Comparison of ENCODE assay signal across 18 mouse cellular contexts in genomic region chr6:142809373-142810098, GRCm38 (mm10). TPM values are rescaled to one million over a fixed set of nuclear protein-coding genes. Genes with fewer than 3 reads are reported as not detected.
DNase-seq lines count a peak whose midpoint lies in the region; ATAC-seq and TF ChIP-seq lines count a peak whose summit lies in the region.
"Had no signal": no experiment of that assay in that cellular context is flagged by ENCODE, and none has a peak within 500 bp of the region (broad histone marks: within the 10 kb centered on the region; RNA-seq: fewer than 3 reads in every experiment).

No protein-coding gene starts in this region.

- H3K36me3 ChIP-seq in liver, embryonic 12.5 days: no peaks in the 10 kb centered on the region
- no peaks in the 10 kb centered on the region for H3K36me3 ChIP-seq in liver, postnatal 0 days (replicated peaks; ENCODE audit: insufficient read depth, low read length)
- no peaks in the 10 kb centered on the region for H3K36me3 ChIP-seq in CH12.LX (replicated peaks in 1 of 2; ENCODE audit: control insufficient read depth in 1 of 2, insufficient read depth in 1 of 2, low read length in 1 of 2)
- H3K36me3 ChIP-seq: embryonic facial prominence, embryonic 12.5 days; lung, embryonic 15.5 days; midbrain, embryonic 10.5 days had no signal

- no peaks in the 10 kb centered on the region for H3K9me3 ChIP-seq in liver, embryonic 12.5 days (replicated peaks)
- H3K9me3 ChIP-seq in liver, postnatal 0 days (ENCODE audit: low read length): no peaks in the 10 kb centered on the region
- H3K9me3 ChIP-seq in CH12.LX (replicated peaks; ENCODE audit: low read length): no peaks in the 10 kb centered on the region
- H3K9me3 ChIP-seq: embryonic facial prominence, embryonic 12.5 days; lung, embryonic 15.5 days; midbrain, embryonic 10.5 days had no signal

- H3K4me1 ChIP-seq in liver, embryonic 12.5 days: peaks cover 24% of the 10 kb centered on the region
- peaks cover 8% of the 10 kb centered on the region; the same call in 1 of the 2 replicates for H3K4me1 ChIP-seq in liver, postnatal 0 days (ENCODE audit: insufficient read depth)
- H3K4me1 ChIP-seq in CH12.LX (ENCODE audit: control insufficient read depth in 1 of 2, insufficient read depth in 2 of 2): peaks cover 8 to 36% of the 10 kb centered on the region in 2 experiments; a peak in 3 of 4 replicates
- H3K4me1 ChIP-seq: embryonic facial prominence, embryonic 12.5 days had no signal

- peaks cover 21% of the 10 kb centered on the region for H3K27me3 ChIP-seq in liver, embryonic 12.5 days (replicated peaks)
- H3K27me3 ChIP-seq in liver, postnatal 0 days (ENCODE audit: insufficient read depth, low read length): no peaks in the 10 kb centered on the region
- H3K27me3 ChIP-seq in CH12.LX (replicated peaks): no peaks in the 10 kb centered on the region
- H3K27me3 ChIP-seq: lung, embryonic 15.5 days had no signal

- no peak for TF ChIP-seq RAD21 in CH12.LX (IDR thresholded peaks at IDR 0.05; ENCODE audit: low read depth, low read length)

- dilution Hi-C loops in CH12.LX (cut with MboI; ENCODE audit: extremely low pct_ligation_motif_present, extremely low pct_unique_long_range_greater_than_20kb, low sequenced_read_pairs): no loop called here

- in situ Hi-C loops in CH12.LX (cut with MboI; ENCODE audit: low pct_ligation_motif_present, low pct_unique_long_range_greater_than_20kb, low sequenced_read_pairs): no loop called here

- peak; percentile 68 for ATAC-seq in liver, embryonic 12.5 days
- ATAC-seq in liver, postnatal 0 days: no peak

- no peak for DNase-seq in liver, postnatal 0 days
- DNase-seq in CH12.LX (ENCODE audit: extremely low read depth): peak; percentile 64
- DNase-seq in ZHBTc4 (ENCODE audit: low read depth, low spot score): peak; percentile 39
- peak; percentile 27 for DNase-seq in naive thymus-derived CD4-positive, alpha-beta T cell, adult 2 months (ENCODE audit: low read depth)
- DNase-seq in spleen, postnatal 10 days (ENCODE audit: low spot score in 2 of 2): no peak
- DNase-seq in heart, postnatal 36 days: no peak
- DNase-seq: adrenal gland, adult 8-10 months; cerebellum, adult 9-11 months; heart, adult 18-20 months; kidney, adult 11 months; kidney, postnatal 36 days; thymus, adult 2 months had no signal

- no peak for TF ChIP-seq POLR2A in CH12.LX (IDR thresholded peaks at IDR 0.05; ENCODE audit: low read depth, low read length)

- H3K27ac ChIP-seq in liver, embryonic 12.5 days: no peak overlapping the region
- H3K27ac ChIP-seq in liver, postnatal 0 days (ENCODE audit: low read depth): no peak overlapping the region
- no peak overlapping the region for H3K27ac ChIP-seq in CH12.LX (ENCODE audit: insufficient read depth, low read depth)
- H3K27ac ChIP-seq: embryonic facial prominence, embryonic 12.5 days; lung, embryonic 15.5 days; midbrain, embryonic 10.5 days had no signal

- 21% methylated on average over 6 of the region's 6 CpGs for WGBS in liver, embryonic 12.5 days (ENCODE audit: insufficient replicate concordance)
- WGBS in liver, postnatal 0 days (ENCODE audit: insufficient replicate concordance): 28% methylated on average over 6 of the region's 6 CpGs

- H3K9ac ChIP-seq in liver, embryonic 12.5 days: peak overlapping the region; percentile 10; the same call in 1 of the 2 replicates
- H3K9ac ChIP-seq in liver, postnatal 0 days (replicated peaks): no peak overlapping the region
- H3K9ac ChIP-seq in CH12.LX (ENCODE audit: insufficient read depth, low read depth): peak overlapping the region; percentile 9; the same call in 1 of the 2 replicates
- H3K9ac ChIP-seq: embryonic facial prominence, embryonic 12.5 days; lung, embryonic 15.5 days had no signal

- H3K79me2 ChIP-seq in CH12.LX (replicated peaks; ENCODE audit: control insufficient read depth, extremely low read depth, insufficient read depth, poor library complexity, severe bottlenecking): no peaks in the 10 kb centered on the region

- H3K4me3 ChIP-seq in liver, embryonic 12.5 days: no peak overlapping the region
- H3K4me3 ChIP-seq in liver, postnatal 0 days (ENCODE audit: low read depth, low read length): no peak overlapping the region
- no peak overlapping the region for H3K4me3 ChIP-seq in CH12.LX (replicated peaks in 1 of 3; ENCODE audit: low read depth in 2 of 3, low read length in 2 of 3, poor library complexity in 1 of 3)
- H3K4me3 ChIP-seq: embryonic facial prominence, embryonic 12.5 days; lung, embryonic 15.5 days; midbrain, embryonic 10.5 days had no signal

- intact Hi-C loops in heart, postnatal 36 days (cut with DNase I): no loop called here

- peak overlapping the region; percentile 22; the same call in 1 of the 2 replicates for H3K4me2 ChIP-seq in liver, embryonic 12.5 days
- H3K4me2 ChIP-seq in liver, postnatal 0 days (ENCODE audit: low read depth, low read length): no peak overlapping the region
- H3K4me2 ChIP-seq in CH12.LX (ENCODE audit: insufficient read depth, low read depth, poor library complexity, severe bottlenecking): peak overlapping the region; percentile 69
- H3K4me2 ChIP-seq: embryonic facial prominence, embryonic 12.5 days; lung, embryonic 15.5 days had no signal

- TF ChIP-seq CTCF in liver, postnatal 0 days (IDR thresholded peaks at IDR 0.05; ENCODE audit: low read depth): no peak
- no peak for TF ChIP-seq CTCF in CH12.LX (conservative IDR thresholded peaks at IDR 0.05 in 1 of 2, IDR thresholded peaks at IDR 0.05 in 1 of 2; ENCODE audit: low read depth in 2 of 2, low read length in 2 of 2)

- no peak for TF ChIP-seq EP300 in liver, postnatal 0 days (IDR thresholded peaks at IDR 0.05; ENCODE audit: low read depth)
- no peak for TF ChIP-seq EP300 in CH12.LX (IDR thresholded peaks at IDR 0.05; ENCODE audit: low read length)

TF ChIP-seq in CH12.LX, 34 proteins besides CTCF, POLR2A, EP300 and RAD21 (continues in another document):
- no peak for TF ChIP-seq POLR2AphosphoS2 (IDR thresholded peaks at IDR 0.05; ENCODE audit: low read depth, low read length)
- TF ChIP-seq JUND (conservative IDR thresholded peaks at IDR 0.05; ENCODE audit: low read depth, low read length): no peak
- TF ChIP-seq MYC (IDR thresholded peaks at IDR 0.05; ENCODE audit: low read depth, low read length): peak; percentile 57; the same call in 1 of the 2 replicates
- no peak for TF ChIP-seq HCFC1 (IDR thresholded peaks at IDR 0.05; ENCODE audit: low read depth, low read length)
- TF ChIP-seq MAX (IDR thresholded peaks at IDR 0.05; ENCODE audit: low read length): no peak
- TF ChIP-seq GABPA (IDR thresholded peaks at IDR 0.05; ENCODE audit: insufficient replicate concordance, low read depth, low read length): no peak
- no peak for TF ChIP-seq E2F4 (IDR thresholded peaks at IDR 0.05; ENCODE audit: insufficient replicate concordance, low read depth, low read length)
- TF ChIP-seq RCOR1 (conservative IDR thresholded peaks at IDR 0.05; ENCODE audit: low read depth, low read length): no peak
- TF ChIP-seq ZMIZ1 (IDR thresholded peaks at IDR 0.05; ENCODE audit: low read depth, low read length): no peak
- TF ChIP-seq USF2 (conservative IDR thresholded peaks at IDR 0.05; ENCODE audit: low read depth, low read length): no peak
- no peak for TF ChIP-seq MXI1 (IDR thresholded peaks at IDR 0.05; ENCODE audit: low read depth, low read length)
- no peak for TF ChIP-seq CHD1 (IDR thresholded peaks at IDR 0.05; ENCODE audit: low read depth, low read length)
- TF ChIP-seq MEF2A (IDR thresholded peaks at IDR 0.05; ENCODE audit: borderline replicate concordance, low read depth, low read length): 0 out of 2 replicates have a peak, but pooled peaks have one; percentile 25
- TF ChIP-seq KAT2A (IDR thresholded peaks at IDR 0.05; ENCODE audit: insufficient replicate concordance, low read length): no peak
- no peak for TF ChIP-seq SIN3A (IDR thresholded peaks at IDR 0.05; ENCODE audit: low read length)
- no peak for TF ChIP-seq USF1 (IDR thresholded peaks at IDR 0.05; ENCODE audit: low read depth, low read length)
- no peak for TF ChIP-seq ZC3H11A (IDR thresholded peaks at IDR 0.05; ENCODE audit: low read depth, low read length)
- no peak for TF ChIP-seq NELFE (IDR thresholded peaks at IDR 0.05; ENCODE audit: low read depth, low read length)
- no peak for TF ChIP-seq CHD2 (IDR thresholded peaks at IDR 0.05; ENCODE audit: low read length)
- no peak for TF ChIP-seq SMC3 (IDR thresholded peaks at IDR 0.05; ENCODE audit: low read depth, low read length)
- no peak for TF ChIP-seq ELF1 (IDR thresholded peaks at IDR 0.05; ENCODE audit: low read depth, low read length)
- no peak for TF ChIP-seq NRF1 (IDR thresholded peaks at IDR 0.05; ENCODE audit: low read depth, low read length)
- no peak for TF ChIP-seq PAX5 (IDR thresholded peaks at IDR 0.05; ENCODE audit: low read length)
- peak; percentile 25; the same call in 1 of the 2 replicates for TF ChIP-seq BHLHE40 (IDR thresholded peaks at IDR 0.05; ENCODE audit: low read depth, low read length)
- no peak for TF ChIP-seq JUN (IDR thresholded peaks at IDR 0.05; ENCODE audit: insufficient read depth, low read depth, low read length)
- peak; percentile 95 for TF ChIP-seq MAFK (IDR thresholded peaks at IDR 0.05; ENCODE audit: insufficient replicate concordance, low read length)
- no peak for TF ChIP-seq ZNF384 (IDR thresholded peaks at IDR 0.05; ENCODE audit: low read depth, low read length)
- no peak for TF ChIP-seq ZKSCAN1 (IDR thresholded peaks at IDR 0.05; ENCODE audit: borderline replicate concordance, low read depth, low read length)
- TF ChIP-seq IRF4 (IDR thresholded peaks at IDR 0.05; ENCODE audit: low read depth, low read length): no peak
- TF ChIP-seq ETS1 (conservative IDR thresholded peaks at IDR 0.05; ENCODE audit: low read depth, low read length): no peak

RNA-seq across cellular contexts. Expression of gene Sult6b2, which starts 5.2 kb away (rescaled TPM):
- polyA plus RNA-seq in liver, embryonic 12.5 days (2016; fragmentation: Nextera tagmentation; extraction: Ambion mirVana): 0.06 TPM in 1 of 2 replicates, not detected in the other
- polyA plus RNA-seq in liver, postnatal 0 days (2015; fragmentation: Nextera tagmentation; extraction: Ambion mirVana): not detected in 2 replicates
- total RNA-seq in CH12.LX (2012; rRNA removed) (0.08 and 0.25 TPM in 2 replicates), CH12.LX (2014; rRNA removed) (0.49 and 0.54 TPM in 2 replicates)
- polyA plus RNA-seq in CH12.LX (2012; ENCODE audit: insufficient read length, low read depth): 1.1 and 1.8 TPM in 2 replicates
- total RNA-seq in heart, postnatal 36 days (2021): under 1 TPM in 1 of 2 experiments, not detected in 1; 0.28 TPM
- total RNA-seq: adrenal gland, adult 8-10 months; heart, adult 18-20 months; hematopoietic stem cell, adult 5-6 weeks had no signal
- polyA plus RNA-seq: embryonic facial prominence, embryonic 12.5 days; limb, embryonic 11.5 days; lung, embryonic 15.5 days; midbrain, embryonic 10.5 days had no signal

RNA-seq across cellular contexts. Expression of gene Cmas, which starts 53.0 kb away (rescaled TPM):
- polyA plus RNA-seq in liver, embryonic 12.5 days (2016; fragmentation: Nextera tagmentation; extraction: Ambion mirVana): 157 and 159 TPM in 2 replicates
- polyA plus RNA-seq in liver, postnatal 0 days (2015; fragmentation: Nextera tagmentation; extraction: Ambion mirVana): 107 and 121 TPM in 2 replicates
- 37.3 and 39.5 TPM in 2 replicates for total RNA-seq in CH12.LX (2012; rRNA removed)
- 62.4 and 66.7 TPM in 2 replicates for total RNA-seq in CH12.LX (2014; rRNA removed)
- 63.9 and 65.7 TPM in 2 replicates for polyA plus RNA-seq in CH12.LX (2012; ENCODE audit: insufficient read length, low read depth)
- 10 to 100 TPM; 31.9 to 36.0 TPM for total RNA-seq in heart, postnatal 36 days (2021)

Comparison
In these comparisons a context has a peak if more than half of its experiments do, and no peak if none do; other contexts are left out.
1. DNase-seq: peak in CH12.LX (single experiment), ZHBTc4 (single experiment) and naive thymus-derived CD4-positive, alpha-beta T cell, adult 2 months (single experiment); none in liver, postnatal 0 days (single experiment), spleen, postnatal 10 days (0 of 2) and heart, postnatal 36 days (0 of 2).